Mouse (Mus musculus) thymus, postnatal 4 days (tissue): ENCODE measurements around the gene Gm17361.
"Not testable (repeated sequence)": the region's sequence is repeated elsewhere in the genome, so short reads cannot be mapped to it uniquely, and the experiment has no call there.

Source experiments
- DNase-seq: peaks from one replicate; pipeline ENCODE4 v3.0.0; 2021

The Gm17361 gene

DNA sequence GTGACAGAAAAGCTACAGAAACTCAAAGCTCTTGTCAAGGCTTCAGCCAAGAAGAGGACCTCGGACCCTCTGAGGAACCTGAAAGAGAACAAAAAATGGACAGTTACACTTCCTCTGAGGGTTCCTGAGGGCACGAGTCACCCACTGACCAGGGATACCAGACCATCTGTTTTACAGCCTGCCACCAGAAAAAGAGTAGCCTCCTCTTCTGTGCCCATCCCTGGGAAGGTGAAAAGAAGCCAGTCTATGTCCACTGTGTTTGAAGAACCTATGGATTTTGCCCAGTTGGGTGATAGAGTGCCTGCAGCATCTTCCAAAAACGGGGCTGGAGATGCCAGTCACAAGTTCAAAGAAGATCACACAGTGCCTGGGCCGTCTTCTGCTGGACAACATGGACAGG, at the start of gene Gm17361:
TSS of gene Gm17361 (plus strand) at position 301 of the 400 bp plus-strand sequence.
- DNase-seq: not testable (repeated sequence)
